Mouse (Mus musculus) adrenal gland, postnatal 36 days (tissue): ENCODE data around the gene Gm10718. TPM values are rescaled to one million over a fixed set of nuclear protein-coding genes. Genes with fewer than 3 reads are reported as not detected.
A peak's percentile ranks its signal among the peaks of the same experiment; 100 is the strongest.
"Not testable (repeated sequence)": the region's sequence is repeated elsewhere in the genome, so short reads cannot be mapped to it uniquely, and the experiment has no call there.

Source experiments
- DNase-seq, 2 experiments: peaks; one replicate each; pipeline ENCODE4 v3.0.0; 2021; ENCODE audit warnings: mixed read lengths in 1 of 2
- microRNA-seq: library from miRNA; unstranded; fragments of <30 nt; microRNA quantifications from one replicate; pipeline ENCODE4 v1.2.0, GENCODE M21; 2021
- total RNA-seq, 2 experiments: library from RNA; stranded (reverse); gene quantifications; 2 replicates each; pipeline ENCODE4 v1.2.3; 2021

Gm10718 gene
- total RNA-seq, 2 experiments from 2014 or later, result 3.0 to 4.0 TPM

DNA sequence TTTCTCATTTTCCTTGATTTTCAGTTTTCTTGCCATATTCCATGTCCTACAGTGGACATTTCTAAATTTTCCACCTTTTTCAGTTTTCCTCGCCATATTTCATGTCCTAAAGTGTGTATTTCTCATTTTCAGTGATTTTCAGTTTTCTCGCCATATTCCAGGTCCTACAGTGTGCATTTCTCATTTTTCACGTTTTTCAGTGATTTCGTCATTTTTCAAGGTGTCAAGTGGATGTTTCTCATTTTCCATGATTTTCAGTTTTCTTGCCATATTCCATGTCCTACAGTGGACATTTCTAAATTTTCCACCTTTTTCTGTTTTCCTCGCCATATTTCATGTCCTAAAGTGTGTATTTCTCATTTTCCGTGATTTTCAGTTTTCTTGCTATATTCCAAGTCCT lies 2.3 kb downstream of the Gm10718 start:
- DNase-seq, result peak in 1 of 2 experiments; percentile 36

GRCm38 (mm10) chr9:3026136-3026535 lies 2.8 kb downstream of the Gm10718 start:
- not testable (repeated sequence) for DNase-seq

DNA sequence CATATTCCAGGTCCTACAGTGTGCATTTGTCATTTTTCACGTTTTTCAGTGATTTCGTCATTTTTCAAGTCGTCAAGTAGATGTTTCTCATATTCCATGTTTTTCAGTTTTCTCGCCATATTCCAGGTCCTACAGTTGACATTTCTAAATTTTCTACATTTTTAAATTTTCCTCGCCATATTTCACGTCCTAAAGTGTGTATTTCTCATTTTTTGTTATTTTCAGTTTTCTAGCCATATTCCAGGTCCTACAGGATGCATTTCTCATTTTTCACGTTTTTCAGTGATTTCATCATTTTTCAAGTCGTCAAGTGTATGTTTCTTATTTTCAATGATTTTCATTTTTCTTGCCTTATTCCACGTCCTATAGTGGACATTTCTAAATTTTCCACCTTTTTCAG lies 3.4 kb downstream of the Gm10718 start:
- not testable (repeated sequence) for DNase-seq

DNA sequence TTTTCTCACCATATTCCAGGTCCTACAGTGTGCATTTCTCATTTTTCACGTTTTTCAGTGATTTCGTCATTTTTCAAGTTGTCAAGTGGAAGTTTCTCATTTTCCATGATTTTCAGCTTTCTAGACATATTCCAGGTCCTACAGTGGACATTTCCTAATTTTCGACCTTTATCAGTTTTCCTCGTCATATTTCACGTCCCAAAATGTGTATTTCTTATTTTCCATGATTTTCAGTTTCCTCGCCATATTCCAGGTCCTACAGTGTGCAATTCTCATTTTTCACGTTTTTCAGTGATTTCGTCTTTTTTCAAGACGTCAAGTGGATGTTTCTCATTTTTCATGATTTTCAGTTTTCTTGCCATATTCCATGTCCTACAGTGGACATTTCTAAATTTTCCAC lies 3.9 kb downstream of the Gm10718 start:
- DNase-seq, result not testable (repeated sequence)

GRCm38 (mm10) chr9:3029276-3030000 lies 6.1 kb downstream of the Gm10718 start:
- not testable (repeated sequence) for DNase-seq

GRCm38 (mm10) chr9:3030677-3031318 lies 7.5 kb downstream of the Gm10718 start:
- peak in 1 of 2 experiments; percentile 10 for DNase-seq

DNA sequence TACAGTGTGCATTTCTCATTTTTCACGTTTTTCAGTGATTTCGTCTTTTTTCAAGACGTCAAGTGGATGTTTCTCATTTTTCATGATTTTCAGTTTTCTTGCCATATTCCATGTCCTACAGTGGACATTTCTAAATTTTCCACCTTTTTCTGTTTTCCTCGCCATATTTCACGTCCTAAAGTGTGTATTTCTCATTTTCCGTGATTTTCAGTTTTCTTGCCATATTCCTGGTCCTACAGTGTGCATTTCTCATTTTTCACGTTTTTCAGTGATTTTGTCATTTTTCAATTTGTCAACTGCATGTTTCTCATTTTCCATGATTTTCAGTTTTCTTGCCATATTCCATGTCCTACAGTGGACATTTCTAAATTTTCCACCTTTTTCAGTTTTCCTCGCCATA lies 11.0 kb downstream of the Gm10718 start, which contains the start of gene Gm17535:
Gene Gm17535 (plus strand): TSS at position 301 of the 400 bp plus-strand sequence.
- DNase-seq, result not testable (repeated sequence)

DNA sequence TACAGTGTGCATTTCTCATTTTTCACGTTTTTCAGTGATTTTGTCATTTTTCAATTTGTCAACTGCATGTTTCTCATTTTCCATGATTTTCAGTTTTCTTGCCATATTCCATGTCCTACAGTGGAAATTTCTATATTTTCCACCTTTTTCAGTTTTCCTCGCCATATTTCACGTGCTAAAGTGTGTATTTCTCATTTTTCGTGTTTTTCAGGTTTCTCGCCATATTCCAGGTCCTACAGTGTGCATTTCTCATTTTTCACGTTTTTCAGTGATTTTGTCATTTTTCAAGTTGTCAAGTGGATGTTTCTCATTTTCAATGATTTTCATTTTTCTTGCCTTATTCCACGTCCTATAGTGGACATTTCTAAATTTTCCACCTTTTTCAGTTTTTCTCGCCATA lies 13.2 kb downstream of the Gm10718 start, which contains the start of gene Gm10715:
Gene Gm10715 (plus strand): TSS at position 301 of the 400 bp plus-strand sequence.
- DNase-seq, result not testable (repeated sequence)

- DNase-seq, result not testable (repeated sequence)
Observed at GRCm38 (mm10) chr9:3038161-3038560, 14.8 kb downstream of the Gm10718 start.

Small RNAs within 50 kb of the gene (microRNA-seq; reads per million reads assigned to microRNA genes)
- gene Mir101c, result not detected

Other genes with a start within 250 kb of the Gm10718 start
- not detected for gene Gm10722, start 22.6 kb upstream of the Gm10718 start, total RNA-seq
- not detected for gene Gm11168, start 20.2 kb upstream of the Gm10718 start, total RNA-seq
- 1 to 10 TPM in 1 of 2 experiments, under 1 TPM in 1; 0.49 to 1.6 TPM for gene Gm10721, start 10.4 kb upstream of the Gm10718 start, total RNA-seq
- gene Gm10720, start 7.9 kb upstream of the Gm10718 start, total RNA-seq, result not detected
- gene Gm10719, start 6.1 kb upstream of the Gm10718 start, total RNA-seq, result 1 to 10 TPM; 3.0 to 4.3 TPM
- gene Gm10717, start 1.9 kb downstream of the Gm10718 start, total RNA-seq, result 1 to 10 TPM in 1 of 2 experiments, under 1 TPM in 1; 0.59 to 1.7 TPM
- gene Gm17535, start 11.1 kb downstream of the Gm10718 start, total RNA-seq, result not detected
- gene Gm10715, start 13.3 kb downstream of the Gm10718 start, total RNA-seq, result not detected